Mouse (Mus musculus) stomach, postnatal 0 days (tissue): Measurements from ENCODE around the gene Hrk. TPM values are rescaled to one million over a fixed set of nuclear protein-coding genes. Genes with fewer than 3 reads are reported as not detected.
A peak's percentile ranks its signal among the peaks of the same experiment; 100 is the strongest.

Source experiments
- ATAC-seq: fragments of 200-750 bp; cut with Nextera tagmentation; 2 replicates; pipeline ENCODE4 v1.8.0; 2017; ENCODE audit not compliant: low FRiP score, low TSS enrichment
- DNase-seq: peaks from one replicate; pipeline ENCODE4 v3.0.0-alpha.2; 2016; ENCODE audit warnings: low spot score
- H3K27ac ChIP-seq: fragments of 300-500 bp; sonication (generic); replicated peaks from 2 replicates; pipeline ENCODE4 v1.5.1; 2014; ENCODE audit warnings: mild to moderate bottlenecking, control low read depth
- H3K27me3 ChIP-seq: fragments of 300-500 bp; sonication (generic); 2 replicates; pipeline ENCODE4 v1.6.1; 2014; ENCODE audit warnings: low read length; ENCODE audit not compliant: control insufficient read depth, insufficient read depth
- H3K36me3 ChIP-seq: fragments of 300-500 bp; sonication (generic); 2 replicates; pipeline ENCODE4 v1.6.1; 2014; ENCODE audit warnings: low read length, mixed read lengths; ENCODE audit not compliant: control insufficient read depth, insufficient read depth
- H3K4me1 ChIP-seq: fragments of 300-500 bp; sonication (generic); replicated peaks from 2 replicates; pipeline ENCODE4 v1.6.1; 2014; ENCODE audit warnings: antibody characterized with exemption; ENCODE audit not compliant: control insufficient read depth, insufficient read depth
- H3K4me2 ChIP-seq: fragments of 300-500 bp; sonication (generic); replicated peaks from 2 replicates; pipeline ENCODE4 v1.6.1; 2014; ENCODE audit warnings: low read depth, mild to moderate bottlenecking, control low read depth, moderate library complexity
- H3K4me3 ChIP-seq: fragments of 300-500 bp; sonication (generic); 2 replicates; pipeline ENCODE4 v1.5.1; 2014; ENCODE audit warnings: low read depth, low read length, control low read depth
- H3K9ac ChIP-seq: fragments of 300-500 bp; sonication (generic); 2 replicates; pipeline ENCODE4 v1.6.1; 2014; ENCODE audit warnings: mild to moderate bottlenecking, low read length, control low read depth, mixed read lengths
- H3K9me3 ChIP-seq: fragments of 300-500 bp; sonication (generic); 2 replicates; pipeline ENCODE4 v1.6.1; 2016; ENCODE audit warnings: low read length; ENCODE audit not compliant: control insufficient read depth
- CTCF ChIP-seq: IDR thresholded peaks from 2 replicates; pipeline ENCODE4 v1.5.1; 2016; ENCODE audit warnings: antibody characterized with exemption, low read depth, mild to moderate bottlenecking, moderate library complexity
- EP300 ChIP-seq: optimal IDR thresholded peaks from 2 replicates; pipeline ENCODE3; 2016; ENCODE audit warnings: antibody characterized with exemption
- WGBS: fragments of 180-500 bp; shearing (Covaris S2); extraction: QIAGEN DNeasy Blood & Tissue Kit; methylation state at CpG from one replicate; pipeline ENCODE4 v1.1.7; 2014; 5-methylcytosine and 5-hydroxymethylcytosine counted together
- polyA plus RNA-seq: library from polyadenylated mRNA; unstranded; fragments of >200 nt; fragmentation: Nextera tagmentation; extraction: Ambion mirVana; gene quantifications from 2 replicates; pipeline ENCODE4 v1.2.1, GENCODE M21; 2015

Hrk gene
- polyA plus RNA-seq, 1 experiment from 2014 or later = 0.18 TPM

GRCm38 (mm10) chr5:118214418-118215154 lies 50.1 kb downstream of the Hrk start:
- peak; percentile 83 for DNase-seq
- 7% methylated on average over 24 of the region's 24 CpGs for WGBS
- H3K9ac ChIP-seq = peak overlapping the region; percentile 50; the same call in 1 of the 2 replicates
- H3K4me3 ChIP-seq = peak overlapping the region; percentile 29
- no peaks in the 10 kb centered on the region for H3K9me3 ChIP-seq
- H3K36me3 ChIP-seq = no peaks in the 10 kb centered on the region
- H3K4me2 ChIP-seq = peak overlapping the region; percentile 56
- no peak for TF ChIP-seq CTCF
- TF ChIP-seq EP300 = no peak
- H3K4me1 ChIP-seq = no peaks in the 10 kb centered on the region
- no peaks in the 10 kb centered on the region for H3K27me3 ChIP-seq
- ATAC-seq = peak; percentile 88
- no peak overlapping the region for H3K27ac ChIP-seq

GRCm38 (mm10) chr5:118217410-118217809 lies 53.0 kb downstream of the Hrk start:
- Histone ChIP-seq H3K9me3 (no peaks in the 10 kb centered on the region), H3K36me3 (no peaks in the 10 kb centered on the region), H3K4me3 (no peak overlapping the region), H3K4me1 (no peaks in the 10 kb centered on the region), H3K27ac (no peak overlapping the region), H3K27me3 (no peaks in the 10 kb centered on the region), H3K4me2 (no peak overlapping the region), H3K9ac (no peak overlapping the region)
- TF ChIP-seq CTCF (no peak), EP300 (no peak)
- ATAC-seq (no peak), DNase-seq (no peak)
- WGBS = 61% methylated on average over 6 of the region's 6 CpGs

- Histone ChIP-seq H3K27ac (no peak overlapping the region), H3K9ac (no peak overlapping the region), H3K9me3 (no peaks in the 10 kb centered on the region), H3K36me3 (no peaks in the 10 kb centered on the region), H3K4me2 (no peak overlapping the region), H3K4me3 (no peak overlapping the region), H3K27me3 (no peaks in the 10 kb centered on the region), H3K4me1 (no peaks in the 10 kb centered on the region)
- 25% methylated on average over 9 of the region's 9 CpGs for WGBS
- no peak for TF ChIP-seq EP300
- TF ChIP-seq CTCF = no peak
- DNase-seq = no peak
- ATAC-seq = no peak
Measured at GRCm38 (mm10) chr5:118223142-118223757, 58.8 kb downstream of the Hrk start.

GRCm38 (mm10) chr5:118230071-118230611 lies 65.7 kb downstream of the Hrk start:
- Histone ChIP-seq H3K27me3 (no peaks in the 10 kb centered on the region), H3K4me3 (no peak overlapping the region), H3K9me3 (no peaks in the 10 kb centered on the region), H3K4me1 (no peaks in the 10 kb centered on the region), H3K36me3 (no peaks in the 10 kb centered on the region), H3K4me2 (no peak overlapping the region), H3K9ac (no peak overlapping the region), H3K27ac (no peak overlapping the region)
- DNase-seq (no peak), ATAC-seq (no peak)
- no peak for TF ChIP-seq EP300
- WGBS = 85% methylated on average over 13 of the region's 13 CpGs

GRCm38 (mm10) chr5:118236891-118237290 lies 72.4 kb downstream of the Hrk start:
- Histone ChIP-seq H3K27ac (no peak overlapping the region), H3K4me2 (no peak overlapping the region), H3K27me3 (no peaks in the 10 kb centered on the region), H3K9ac (no peak overlapping the region), H3K9me3 (no peaks in the 10 kb centered on the region), H3K36me3 (no peaks in the 10 kb centered on the region), H3K4me3 (no peak overlapping the region), H3K4me1 (no peaks in the 10 kb centered on the region)
- no peak for TF ChIP-seq EP300
- TF ChIP-seq CTCF = no peak
- 83% methylated on average over 12 of the region's 12 CpGs for WGBS
- DNase-seq (no peak), ATAC-seq (no peak)

Other genes with a start within 250 kb of the Hrk start
- 19.2 and 20.7 TPM in 2 replicates for gene Fbxo21, start 187.9 kb upstream of the Hrk start, polyA plus RNA-seq
- gene Tesc, start 136.9 kb upstream of the Hrk start, polyA plus RNA-seq = 112 and 116 TPM in 2 replicates
- gene Fbxw8, start 9.2 kb upstream of the Hrk start, polyA plus RNA-seq = 14.0 and 14.2 TPM in 2 replicates
- 0.40 and 0.62 TPM in 2 replicates for gene Rnft2, start 80.5 kb downstream of the Hrk start, polyA plus RNA-seq
- gene 2410131K14Rik, start 80.6 kb downstream of the Hrk start, polyA plus RNA-seq = 3.8 TPM in 2 replicates